Comparison of ENCODE assay signal across 12 mouse cellular contexts in the genomic region with DNA sequence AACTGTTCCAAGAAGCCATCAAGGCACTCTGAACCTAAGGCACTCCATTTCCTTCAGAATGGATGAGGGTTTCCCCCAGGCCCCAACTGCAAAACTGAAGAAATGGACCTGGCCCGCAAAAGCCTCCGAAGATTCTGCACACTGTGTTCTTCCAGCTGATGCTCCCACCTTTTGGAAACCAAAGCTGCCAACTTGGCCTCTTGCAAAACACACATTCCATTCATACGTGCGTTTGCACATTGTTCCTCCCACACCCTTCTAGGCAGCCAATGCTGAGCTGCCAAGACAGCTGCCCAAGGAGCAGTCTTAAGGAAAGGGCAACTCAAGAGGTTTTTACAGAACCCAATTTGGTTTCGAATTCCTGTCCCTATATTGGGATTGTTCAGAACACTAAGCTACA. TPM values are rescaled to one million over a fixed set of nuclear protein-coding genes. Genes with fewer than 3 reads are reported as not detected.
DNase-seq lines count a peak whose midpoint lies in the region; ATAC-seq and TF ChIP-seq lines count a peak whose summit lies in the region.
"Had no signal": no experiment of that assay in that cellular context is flagged by ENCODE, and none has a peak within 500 bp of the region (broad histone marks: within the 10 kb centered on the region; RNA-seq: fewer than 3 reads in every experiment).

No protein-coding gene starts in this region.

- no peak overlapping the region for H3K4me2 ChIP-seq in lung, postnatal 0 days (replicated peaks; ENCODE audit: low read depth, low read length)
- no peak overlapping the region for H3K4me2 ChIP-seq in hindbrain, embryonic 14.5 days (replicated peaks)
- H3K4me2 ChIP-seq: heart, embryonic 15.5 days had no signal

- no peaks in the 10 kb centered on the region for H3K4me1 ChIP-seq in lung, postnatal 0 days (ENCODE audit: insufficient read depth, low read depth, low read length)
- H3K4me1 ChIP-seq in hindbrain, embryonic 14.5 days (replicated peaks; ENCODE audit: control insufficient read depth, insufficient read depth, low read length) = no peaks in the 10 kb centered on the region
- H3K4me1 ChIP-seq: heart, embryonic 15.5 days had no signal

- H3K27ac ChIP-seq in lung, postnatal 0 days (ENCODE audit: low read length) = 0 out of 2 replicates have a peak overlapping the region, but pooled peaks have one; percentile 16
- H3K27ac ChIP-seq in hindbrain, embryonic 14.5 days = no peak overlapping the region
- H3K27ac ChIP-seq: heart, embryonic 15.5 days; left cerebral cortex, adult 2 months; macrophage had no signal

- H3K9me3 ChIP-seq in lung, postnatal 0 days (ENCODE audit: low read length) = no peaks in the 10 kb centered on the region
- no peaks in the 10 kb centered on the region for H3K9me3 ChIP-seq in hindbrain, embryonic 14.5 days (ENCODE audit: control insufficient read depth, low read length)
- H3K9me3 ChIP-seq: heart, embryonic 15.5 days had no signal

- 41% methylated on average over 5 of the region's 5 CpGs for WGBS in lung, postnatal 0 days
- WGBS in hindbrain, embryonic 14.5 days = 87% methylated on average over 5 of the region's 5 CpGs

- no peak overlapping the region for H3K4me3 ChIP-seq in lung, postnatal 0 days (ENCODE audit: low read depth, low read length)
- H3K4me3 ChIP-seq in hindbrain, embryonic 14.5 days (replicated peaks; ENCODE audit: low read length) = no peak overlapping the region
- H3K4me3 ChIP-seq: heart, embryonic 15.5 days; left cerebral cortex, adult 2 months had no signal

- ATAC-seq in lung, postnatal 0 days = peak; percentile 94
- ATAC-seq in hindbrain, embryonic 14.5 days (ENCODE audit: low FRiP score) = no peak
- ATAC-seq: activated CD4-positive, CD25-positive, alpha-beta regulatory T cell, adult 4 months had no signal

- no peaks in the 10 kb centered on the region for H3K27me3 ChIP-seq in lung, postnatal 0 days (replicated peaks; ENCODE audit: insufficient read depth, low read length)
- no peaks in the 10 kb centered on the region for H3K27me3 ChIP-seq in hindbrain, embryonic 14.5 days (ENCODE audit: control insufficient read depth, insufficient read depth, low read length)
- H3K27me3 ChIP-seq: heart, embryonic 15.5 days had no signal

- peak; percentile 87 for TF ChIP-seq EP300 in lung, postnatal 0 days (IDR thresholded peaks at IDR 0.05)

- no peak overlapping the region for H3K9ac ChIP-seq in lung, postnatal 0 days (replicated peaks; ENCODE audit: low read depth)
- H3K9ac ChIP-seq in hindbrain, embryonic 14.5 days = no peak overlapping the region
- H3K9ac ChIP-seq: heart, embryonic 15.5 days had no signal

- DNase-seq in adrenal gland, adult 2 months = peak; percentile 23
- no peak for DNase-seq in adrenal gland, adult 18-20 months (ENCODE audit: low spot score in 2 of 2)
- DNase-seq in ZHBTc4 (ENCODE audit: low read depth, low spot score) = peak; percentile 51
- DNase-seq in heart, adult 9 months (ENCODE audit: low spot score in 2 of 2) = peak; percentile 39 to 60
- DNase-seq in lung, postnatal 0 days (ENCODE audit: low spot score) = peak; percentile 90
- DNase-seq in hindbrain, embryonic 14.5 days (ENCODE audit: low spot score) = no peak
- DNase-seq in thymus, postnatal 25 days = no peak
- DNase-seq in cerebellum, adult 9-10 months = no peak

- no peaks in the 10 kb centered on the region for H3K36me3 ChIP-seq in lung, postnatal 0 days (ENCODE audit: insufficient read depth, low read length)
- H3K36me3 ChIP-seq in hindbrain, embryonic 14.5 days (replicated peaks; ENCODE audit: control insufficient read depth, insufficient read depth) = 0 out of 2 replicates have a peak, but pooled peaks cover 7% of the 10 kb centered on the region

- TF ChIP-seq CTCF in lung, postnatal 0 days (IDR thresholded peaks at IDR 0.05) = no peak

RNA-seq across cellular contexts. Expression of gene Lyrm1, which starts 44.9 kb away (rescaled TPM):
- 10 to 100 TPM; 11.4 to 12.3 TPM for total RNA-seq in adrenal gland, adult 2 months (2021)
- polyA plus RNA-seq in adrenal gland, adult 2 months (2012; rRNA removed) = 0.38 and 0.83 TPM in 2 replicates
- total RNA-seq in adrenal gland, adult 18-20 months (2021) = 1 to 10 TPM; 7.4 to 8.9 TPM
- 7.4 and 7.7 TPM in 2 replicates for polyA plus RNA-seq in lung, postnatal 0 days (2015; fragmentation: Nextera tagmentation; extraction: Ambion mirVana)
- polyA plus RNA-seq in hindbrain, embryonic 14.5 days (2014; fragmentation: Nextera tagmentation; extraction: Ambion mirVana) = 17.5 and 18.7 TPM in 2 replicates

RNA-seq across cellular contexts. Expression of gene Dcun1d3, which starts 45.4 kb away (rescaled TPM):
- 10 to 100 TPM; 26.8 to 44.8 TPM for total RNA-seq in adrenal gland, adult 2 months (2021)
- polyA plus RNA-seq in adrenal gland, adult 2 months (2012; rRNA removed) = 6.5 and 6.7 TPM in 2 replicates
- 10 to 100 TPM; 39.2 to 43.1 TPM for total RNA-seq in adrenal gland, adult 18-20 months (2021)
- 7.7 and 8.6 TPM in 2 replicates for polyA plus RNA-seq in lung, postnatal 0 days (2015; fragmentation: Nextera tagmentation; extraction: Ambion mirVana)
- 11.3 and 13.0 TPM in 2 replicates for polyA plus RNA-seq in hindbrain, embryonic 14.5 days (2014; fragmentation: Nextera tagmentation; extraction: Ambion mirVana)

RNA-seq across cellular contexts. Expression of gene Eri2, which starts 56.9 kb away (rescaled TPM):
- 1 to 10 TPM; 5.2 to 6.1 TPM for total RNA-seq in adrenal gland, adult 2 months (2021)
- polyA plus RNA-seq in adrenal gland, adult 2 months (2012; rRNA removed) = 0.25 and 0.30 TPM in 2 replicates
- 1 to 10 TPM; 5.8 to 6.6 TPM for total RNA-seq in adrenal gland, adult 18-20 months (2021)
- polyA plus RNA-seq in lung, postnatal 0 days (2015; fragmentation: Nextera tagmentation; extraction: Ambion mirVana) = 4.9 and 5.7 TPM in 2 replicates
- polyA plus RNA-seq in hindbrain, embryonic 14.5 days (2014; fragmentation: Nextera tagmentation; extraction: Ambion mirVana) = 16.6 and 20.7 TPM in 2 replicates

RNA-seq across cellular contexts. Expression of gene Rexo5, which starts 56.9 kb away (rescaled TPM):
- total RNA-seq in adrenal gland, adult 2 months (2021) = 1 to 10 TPM; 5.9 to 6.5 TPM
- polyA plus RNA-seq in adrenal gland, adult 2 months (2012; rRNA removed) = 0.49 and 1.5 TPM in 2 replicates
- total RNA-seq in adrenal gland, adult 18-20 months (2021) = 1 to 10 TPM; 4.5 to 7.5 TPM
- 8.3 and 9.2 TPM in 2 replicates for polyA plus RNA-seq in lung, postnatal 0 days (2015; fragmentation: Nextera tagmentation; extraction: Ambion mirVana)
- 9.1 and 10.1 TPM in 2 replicates for polyA plus RNA-seq in hindbrain, embryonic 14.5 days (2014; fragmentation: Nextera tagmentation; extraction: Ambion mirVana)

Comparison
In these comparisons a context has a peak if more than half of its experiments do, and no peak if none do; other contexts are left out.
1. DNase-seq: peak in adrenal gland, adult 2 months (single experiment), ZHBTc4 (single experiment), heart, adult 9 months (2 of 2) and lung, postnatal 0 days (single experiment); none in adrenal gland, adult 18-20 months (0 of 2), hindbrain, embryonic 14.5 days (single experiment), thymus, postnatal 25 days (single experiment) and cerebellum, adult 9-10 months (single experiment).